Mouse (Mus musculus) intestine, embryonic 14.5 days (tissue): ENCODE data around the gene Triap1. TPM values are rescaled to one million over a fixed set of nuclear protein-coding genes. Genes with fewer than 3 reads are reported as not detected.
A peak's percentile ranks its signal among the peaks of the same experiment; 100 is the strongest.
"Not testable (repeated sequence)": the region's sequence is repeated elsewhere in the genome, so short reads cannot be mapped to it uniquely, and the experiment has no call there.

Experiments used
- ATAC-seq: fragments of 200-750 bp; cut with Nextera tagmentation; replicated peaks from 2 replicates; pipeline ENCODE4 v1.8.0; 2017; ENCODE audit warnings: low read depth, moderate number of reproducible peaks, moderate TSS enrichment, moderate library complexity; ENCODE audit not compliant: low FRiP score, low TSS enrichment
- DNase-seq: peaks from one replicate; pipeline ENCODE4 v3.0.0-alpha.2; 2018; ENCODE audit warnings: low spot score
- H3K27ac ChIP-seq: fragments of 300-500 bp; sonication (generic); 2 replicates; pipeline ENCODE4 v1.5.1; 2014; ENCODE audit warnings: low read depth, mild to moderate bottlenecking, control low read depth
- H3K27me3 ChIP-seq: fragments of 300-500 bp; sonication (generic); replicated peaks from 2 replicates; pipeline ENCODE4 v1.6.1; 2014; ENCODE audit warnings: low read length, control low read depth; ENCODE audit not compliant: control insufficient read depth, insufficient read depth
- H3K36me3 ChIP-seq: fragments of 300-500 bp; sonication (generic); 2 replicates; pipeline ENCODE4 v1.6.1; 2014; ENCODE audit warnings: low read length, control low read depth; ENCODE audit not compliant: control insufficient read depth, insufficient read depth
- H3K4me1 ChIP-seq: fragments of 300-500 bp; sonication (generic); replicated peaks from 2 replicates; pipeline ENCODE4 v1.6.1; 2014; ENCODE audit warnings: low read length, control low read depth, mixed read lengths; ENCODE audit not compliant: control insufficient read depth, insufficient read depth
- H3K4me2 ChIP-seq: fragments of 300-500 bp; sonication (generic); 2 replicates; pipeline ENCODE4 v1.6.1; 2014; ENCODE audit warnings: low read length
- H3K4me3 ChIP-seq: fragments of 300-500 bp; sonication (generic); 2 replicates; pipeline ENCODE4 v1.5.1; 2014; ENCODE audit warnings: low read depth, low read length, control low read depth, mixed read lengths
- H3K9ac ChIP-seq: fragments of 300-500 bp; sonication (generic); 2 replicates; pipeline ENCODE4 v1.6.1; 2014; ENCODE audit warnings: mild to moderate bottlenecking, low read length
- H3K9me3 ChIP-seq: fragments of 300-500 bp; sonication (generic); 2 replicates; pipeline ENCODE4 v1.6.1; 2016; ENCODE audit warnings: low read length, control low read depth; ENCODE audit not compliant: control insufficient read depth
- WGBS: fragments of 180-500 bp; shearing (Covaris S2); extraction: QIAGEN DNeasy Blood & Tissue Kit; methylation state at CpG from one replicate; pipeline ENCODE4 v1.1.7; 2014; 5-methylcytosine and 5-hydroxymethylcytosine counted together
- polyA plus RNA-seq: library from polyadenylated mRNA; unstranded; fragments of >200 nt; fragmentation: Nextera tagmentation; extraction: Ambion mirVana; gene quantifications from 2 replicates; pipeline ENCODE4 v1.2.1, GENCODE M21; 2014

Triap1 gene
- polyA plus RNA-seq, 1 experiment from 2014 or later = 59.8 TPM

GRCm38 (mm10) chr5:115371736-115372135 is 30.7 kb downstream of the Triap1 start:
- no peak overlapping the region for H3K9ac ChIP-seq
- WGBS = 21% methylated on average over 9 of the region's 9 CpGs
- no peaks in the 10 kb centered on the region for H3K27me3 ChIP-seq

DNA sequence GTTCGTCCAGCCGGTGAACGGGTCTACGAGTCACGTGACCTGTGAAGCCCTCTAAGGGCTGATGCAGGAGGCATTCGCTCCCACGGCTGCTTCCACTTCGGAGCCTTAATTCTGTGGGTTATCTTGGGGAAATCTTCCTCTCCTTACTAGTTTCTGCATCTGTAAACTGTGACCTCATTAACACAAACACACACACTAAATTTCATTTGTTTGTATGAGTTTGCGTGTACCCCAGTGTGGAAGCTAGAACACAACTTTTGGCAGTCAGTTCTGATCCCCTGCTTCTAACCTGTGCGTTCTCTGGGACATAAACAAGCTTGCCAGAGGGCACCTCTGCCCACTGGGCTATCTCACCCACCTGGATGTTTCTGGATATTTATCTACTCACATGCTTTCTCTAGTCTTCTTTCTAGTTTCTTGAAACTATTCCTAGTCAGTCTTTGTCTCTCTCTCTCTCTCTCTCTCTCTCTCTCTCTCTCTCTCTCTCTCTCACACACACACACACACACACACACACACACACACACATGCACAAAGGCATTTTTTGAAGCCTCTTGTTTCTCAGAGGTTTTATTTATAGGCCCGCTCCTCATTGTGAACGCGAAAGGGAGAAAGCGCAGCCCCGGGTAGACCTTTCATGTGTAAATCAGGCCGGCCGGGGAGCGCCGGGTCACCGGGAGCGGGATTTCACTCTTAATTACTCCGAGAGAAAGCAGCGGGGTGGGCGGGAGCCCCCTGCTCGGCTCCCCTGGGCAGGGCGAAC is 32.6 kb downstream of the Triap1 start:
- H3K9me3 ChIP-seq = no peaks in the 10 kb centered on the region
- WGBS = 25% methylated on average over 26 of the region's 26 CpGs
- ATAC-seq (no peak), DNase-seq (no peak)
- H3K4me2 ChIP-seq = peak overlapping the region; percentile 45
- no peaks in the 10 kb centered on the region for H3K27me3 ChIP-seq
- peak overlapping the region; percentile 29; the same call in 1 of the 2 replicates for H3K9ac ChIP-seq
- H3K4me1 ChIP-seq = no peaks in the 10 kb centered on the region
- H3K27ac ChIP-seq = no peak overlapping the region
- peak overlapping the region; percentile 12; the same call in 1 of the 2 replicates for H3K4me3 ChIP-seq
- H3K36me3 ChIP-seq = no peaks in the 10 kb centered on the region

More at GRCm38 (mm10) chr5:115371736-115372135, 30.7 kb downstream of the Triap1 start:
- no peak overlapping the region for H3K27ac ChIP-seq
- no peak overlapping the region for H3K4me2 ChIP-seq
- no peak overlapping the region for H3K4me3 ChIP-seq
- H3K9me3 ChIP-seq = no peaks in the 10 kb centered on the region
- H3K4me1 ChIP-seq = no peaks in the 10 kb centered on the region
- no peak for DNase-seq
- no peak for ATAC-seq
- H3K36me3 ChIP-seq = no peaks in the 10 kb centered on the region

GRCm38 (mm10) chr5:115374204-115374820 is 33.3 kb downstream of the Triap1 start:
- Histone ChIP-seq H3K36me3 (no peaks in the 10 kb centered on the region), H3K9me3 (no peaks in the 10 kb centered on the region), H3K9ac (peak overlapping the region; percentile 29; the same call in 1 of the 2 replicates), H3K4me1 (no peaks in the 10 kb centered on the region), H3K4me2 (peak overlapping the region; percentile 45), H3K27me3 (no peaks in the 10 kb centered on the region), H3K27ac (no peak overlapping the region), H3K4me3 (peak overlapping the region; percentile 12; the same call in 1 of the 2 replicates)
- no peak for ATAC-seq
- WGBS = 25% methylated on average over 11 of the region's 11 CpGs
- no peak for DNase-seq

- WGBS = 85% methylated on average over 2 of the region's 2 CpGs
- no peak for ATAC-seq
- no peak overlapping the region for H3K27ac ChIP-seq
Measured at GRCm38 (mm10) chr5:115375436-115375835, 34.4 kb downstream of the Triap1 start.

DNA sequence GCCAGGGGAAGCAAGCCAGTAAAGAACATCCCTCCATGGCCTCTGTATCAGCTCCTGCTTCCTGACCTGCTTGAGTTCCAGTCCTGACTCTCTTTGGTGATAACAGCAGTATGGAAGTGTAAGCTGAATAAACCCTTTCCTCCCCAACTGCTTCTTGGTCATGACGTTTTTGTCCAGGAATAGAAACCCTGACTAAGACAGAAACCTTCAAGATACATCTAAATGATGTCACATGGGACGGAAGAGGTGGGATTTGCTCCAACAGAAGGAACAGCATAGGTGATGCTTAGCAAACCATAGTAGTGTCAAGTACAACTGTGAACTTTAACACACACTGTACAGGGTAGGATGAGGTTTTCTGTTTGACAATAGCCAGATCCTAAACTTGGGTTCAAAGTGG is 37.9 kb downstream of the Triap1 start:
- H3K4me1 ChIP-seq, H3K36me3 ChIP-seq, H3K27me3 ChIP-seq, H3K9me3 ChIP-seq, H3K4me3 ChIP-seq, ATAC-seq, H3K27ac ChIP-seq, H3K9ac ChIP-seq, H3K4me2 ChIP-seq, DNase-seq: not testable (repeated sequence)
- WGBS = 70% methylated on average over 2 of the region's 2 CpGs

More at GRCm38 (mm10) chr5:115375436-115375835, 34.4 kb downstream of the Triap1 start:
- no peaks in the 10 kb centered on the region for H3K27me3 ChIP-seq
- DNase-seq = no peak
- no peak overlapping the region for H3K9ac ChIP-seq
- H3K4me2 ChIP-seq = no peak overlapping the region
- H3K4me1 ChIP-seq = no peaks in the 10 kb centered on the region
- H3K4me3 ChIP-seq = no peak overlapping the region
- H3K9me3 ChIP-seq = no peaks in the 10 kb centered on the region
- no peaks in the 10 kb centered on the region for H3K36me3 ChIP-seq

GRCm38 (mm10) chr5:115391935-115392334 is 50.9 kb downstream of the Triap1 start:
- Histone ChIP-seq H3K9ac (no peak overlapping the region), H3K4me2 (no peak overlapping the region), H3K27me3 (no peaks in the 10 kb centered on the region), H3K27ac (no peak overlapping the region), H3K36me3 (no peaks in the 10 kb centered on the region), H3K4me1 (peaks cover 7% of the 10 kb centered on the region), H3K4me3 (no peak overlapping the region), H3K9me3 (no peaks in the 10 kb centered on the region)
- DNase-seq (no peak), ATAC-seq (no peak)
- WGBS = 24% methylated on average over 9 of the region's 9 CpGs

DNA sequence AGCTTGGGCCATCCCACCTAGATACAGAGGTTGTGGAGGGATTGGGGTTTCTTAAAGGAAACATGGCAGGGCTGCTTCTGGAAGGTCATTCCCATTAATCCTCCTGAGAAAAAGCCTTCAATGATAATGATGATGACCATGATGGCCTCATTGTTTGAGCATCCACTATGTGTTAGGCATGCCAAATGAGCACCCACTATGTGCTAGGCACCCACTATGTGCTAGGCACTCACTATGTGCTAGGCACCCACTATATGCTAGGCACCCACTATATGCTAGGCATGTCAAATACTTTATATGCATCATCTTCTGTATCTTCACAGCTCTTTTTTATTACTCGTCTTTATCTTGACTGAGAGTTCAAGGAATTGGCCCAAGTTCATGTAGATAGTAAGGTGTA is 51.9 kb downstream of the Triap1 start:
- WGBS = 85% methylated on average over 1 of the region's 1 CpGs
- no peak for DNase-seq
- Histone ChIP-seq H3K4me2 (no peak overlapping the region), H3K9me3 (no peaks in the 10 kb centered on the region), H3K27me3 (no peaks in the 10 kb centered on the region; the same call in 1 of the 2 replicates), H3K4me1 (peaks cover 8% of the 10 kb centered on the region), H3K4me3 (no peak overlapping the region), H3K36me3 (no peaks in the 10 kb centered on the region), H3K27ac (no peak overlapping the region), H3K9ac (no peak overlapping the region)
- no peak for ATAC-seq
